Mouse (Mus musculus) splenic B cell, adult 2 months (primary cell): ENCODE measurements at regions not wholly inside any gene's neighbourhood (a gene's known extent, or its start where the extent isn't known, plus 50 kb on each side); places are given as distances from the start of the nearest gene placed in this dataset.
A peak's percentile ranks its signal among the peaks of the same experiment; 100 is the strongest.

Experiments
- DNase-seq: peaks from one replicate; pipeline ENCODE4 v3.0.0-alpha.2; 2011; ENCODE audit warnings: low read depth, low spot score
- H3K27me3 ChIP-seq: 2 replicates; pipeline ENCODE4 v1.6.1; 2012; ENCODE audit warnings: mild to moderate bottlenecking, low read length, moderate library complexity, mixed read lengths; ENCODE audit not compliant: control insufficient read depth, poor library complexity, insufficient read depth, severe bottlenecking
- H3K36me3 ChIP-seq: 2 replicates; pipeline ENCODE4 v1.6.1; 2012; ENCODE audit warnings: mild to moderate bottlenecking, low read length, moderate library complexity, mixed read lengths; ENCODE audit not compliant: control insufficient read depth, poor library complexity, insufficient read depth, severe bottlenecking

GRCm38 (mm10) chr3:51064201-51064600 is 160.0 kb upstream of the Noct start:
- DNase-seq = no peak
- no peaks in the 10 kb centered on the region for H3K27me3 ChIP-seq
- H3K36me3 ChIP-seq = no peaks in the 10 kb centered on the region

DNA sequence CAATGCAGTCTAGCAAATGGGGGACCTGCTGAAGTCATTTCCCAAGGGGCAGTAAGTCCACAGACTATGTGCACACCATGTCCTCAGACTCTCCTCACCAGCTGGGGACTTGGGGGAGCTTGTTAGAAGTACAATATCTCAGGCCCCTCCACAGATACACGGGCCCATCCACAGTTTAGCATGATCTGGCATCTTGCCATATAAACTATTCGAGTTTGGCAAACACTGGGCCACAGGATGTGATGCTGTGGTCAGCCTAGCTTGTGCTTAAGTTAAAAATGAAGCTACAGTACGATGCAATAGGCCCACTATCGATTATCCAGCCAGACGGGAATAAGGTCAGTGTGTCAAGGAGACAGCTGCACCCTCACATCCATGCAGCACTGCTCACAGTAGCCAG is 157.9 kb upstream of the Noct start:
- H3K36me3 ChIP-seq = no peaks in the 10 kb centered on the region
- no peak for DNase-seq

GRCm38 (mm10) chr3:51072417-51072816 is 151.8 kb upstream of the Noct start:
- DNase-seq = no peak
- no peaks in the 10 kb centered on the region for H3K36me3 ChIP-seq
- H3K27me3 ChIP-seq = no peaks in the 10 kb centered on the region

More for the DNA sequence above, 157.9 kb upstream of the Noct start:
- no peaks in the 10 kb centered on the region for H3K27me3 ChIP-seq

DNA sequence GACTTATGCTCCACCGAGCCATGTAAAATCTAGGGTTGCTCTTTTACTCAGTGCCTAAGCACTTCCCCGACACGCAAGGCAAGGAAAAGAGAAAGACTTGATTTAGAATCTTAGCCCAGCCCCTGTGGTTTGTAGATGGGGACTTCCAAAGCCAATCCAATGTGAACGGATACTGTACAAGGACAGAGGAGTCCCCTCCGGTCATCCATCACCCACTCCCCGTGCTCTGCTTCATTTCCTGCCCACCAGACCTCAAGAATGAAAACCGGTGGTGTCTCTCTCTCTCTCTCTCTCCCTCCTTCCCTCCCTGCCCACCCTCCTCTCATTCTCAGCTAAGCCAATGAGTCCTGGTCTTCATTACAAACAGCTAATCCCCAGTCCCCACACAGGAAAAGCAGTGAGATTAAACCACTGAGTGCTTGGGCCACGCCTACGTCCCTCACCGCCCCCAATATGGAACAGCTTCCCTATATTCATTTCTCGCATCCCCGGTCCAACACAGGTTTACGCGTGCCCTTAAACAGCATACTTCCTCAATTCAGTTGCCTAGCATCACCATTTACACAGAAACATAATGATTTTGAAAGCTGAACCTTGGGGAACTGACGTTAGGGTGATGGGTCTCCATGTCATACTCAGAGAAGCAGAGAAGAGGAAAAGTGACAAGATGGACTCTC is 151.1 kb upstream of the Noct start:
- peak; percentile 3 for DNase-seq

GRCm38 (mm10) chr3:51073743-51074319 is 150.4 kb upstream of the Noct start:
- no peaks in the 10 kb centered on the region for H3K27me3 ChIP-seq
- no peak for DNase-seq

More for the DNA sequence above, 151.1 kb upstream of the Noct start:
- no peaks in the 10 kb centered on the region for H3K27me3 ChIP-seq
- H3K36me3 ChIP-seq = no peaks in the 10 kb centered on the region

GRCm38 (mm10) chr3:51075219-51075920 is 148.9 kb upstream of the Noct start:
- Histone ChIP-seq H3K27me3 (no peaks in the 10 kb centered on the region), H3K36me3 (no peaks in the 10 kb centered on the region)
- no peak for DNase-seq

More at GRCm38 (mm10) chr3:51073743-51074319, 150.4 kb upstream of the Noct start:
- no peaks in the 10 kb centered on the region for H3K36me3 ChIP-seq

- no peak for DNase-seq
- Histone ChIP-seq H3K27me3 (no peaks in the 10 kb centered on the region), H3K36me3 (no peaks in the 10 kb centered on the region)
These were observed 145.8 kb upstream of the Noct start for GRCm38 (mm10) chr3:51078459-51078858.

GRCm38 (mm10) chr3:51080415-51080814 is 143.8 kb upstream of the Noct start:
- Histone ChIP-seq H3K27me3 (no peaks in the 10 kb centered on the region), H3K36me3 (no peaks in the 10 kb centered on the region)
- no peak for DNase-seq

GRCm38 (mm10) chr3:51080855-51081254 is 143.4 kb upstream of the Noct start:
- Histone ChIP-seq H3K27me3 (no peaks in the 10 kb centered on the region), H3K36me3 (no peaks in the 10 kb centered on the region)
- DNase-seq = no peak

DNA sequence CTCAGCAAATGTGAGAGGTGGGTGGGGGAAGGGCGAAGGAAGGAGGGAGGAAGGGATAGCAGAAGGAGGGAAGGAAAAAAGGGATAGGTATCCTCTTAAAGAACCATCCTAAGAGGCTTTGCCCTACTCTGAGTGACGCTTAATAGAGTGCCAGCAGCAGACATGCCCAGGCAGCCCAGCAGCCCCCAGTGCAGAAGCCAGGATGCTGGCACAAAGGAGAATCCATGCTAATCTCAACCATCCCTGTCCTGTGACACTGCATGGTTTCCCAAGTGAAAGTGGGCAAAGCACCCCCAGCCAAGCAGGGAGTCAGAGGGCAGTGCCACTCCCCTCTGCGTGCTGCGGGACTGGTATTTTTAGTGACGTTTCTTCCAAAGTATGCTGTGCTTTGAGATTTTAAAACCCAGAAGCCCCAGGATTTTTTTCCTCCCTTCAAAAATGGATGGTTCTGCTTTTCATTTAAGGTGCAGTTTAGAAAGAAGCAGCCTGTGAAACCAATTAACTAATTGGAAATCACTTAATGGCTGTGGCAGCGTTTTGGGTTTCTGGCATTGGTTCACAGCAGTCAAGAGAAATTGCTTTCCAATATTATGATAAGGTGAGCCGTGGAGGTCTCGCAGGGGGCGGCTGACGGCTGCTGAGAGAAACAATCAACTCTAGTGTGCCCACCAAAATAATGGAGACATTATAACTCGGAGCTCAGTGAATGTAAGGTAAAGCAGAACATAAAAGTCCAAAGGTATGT is 141.2 kb upstream of the Noct start:
- no peaks in the 10 kb centered on the region for H3K36me3 ChIP-seq
- H3K27me3 ChIP-seq = no peaks in the 10 kb centered on the region
- no peak for DNase-seq

DNA sequence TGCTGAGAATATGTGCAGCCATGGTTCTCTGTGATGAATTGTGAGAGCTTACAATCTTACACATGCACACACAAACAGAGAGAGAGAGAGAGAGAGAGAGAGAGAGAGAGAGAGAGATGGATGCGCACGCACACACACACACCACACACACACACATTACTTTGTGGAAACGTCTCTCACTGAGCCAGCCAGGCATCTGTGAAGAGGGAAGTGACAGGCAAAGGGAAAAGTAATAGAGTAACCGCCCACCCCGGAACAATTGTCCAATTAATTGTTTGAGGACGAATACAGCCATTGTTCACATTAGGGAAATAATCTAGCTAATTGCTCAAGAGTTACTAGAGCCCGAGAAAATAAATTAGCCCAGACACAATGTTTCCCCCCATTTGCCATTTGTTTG is 140.7 kb upstream of the Noct start:
- Histone ChIP-seq H3K36me3 (no peaks in the 10 kb centered on the region), H3K27me3 (no peaks in the 10 kb centered on the region)
- no peak for DNase-seq

- DNase-seq = no peak
- H3K36me3 ChIP-seq = no peaks in the 10 kb centered on the region
- no peaks in the 10 kb centered on the region for H3K27me3 ChIP-seq
These were observed 137.8 kb upstream of the Noct start for GRCm38 (mm10) chr3:51086441-51086849.

DNA sequence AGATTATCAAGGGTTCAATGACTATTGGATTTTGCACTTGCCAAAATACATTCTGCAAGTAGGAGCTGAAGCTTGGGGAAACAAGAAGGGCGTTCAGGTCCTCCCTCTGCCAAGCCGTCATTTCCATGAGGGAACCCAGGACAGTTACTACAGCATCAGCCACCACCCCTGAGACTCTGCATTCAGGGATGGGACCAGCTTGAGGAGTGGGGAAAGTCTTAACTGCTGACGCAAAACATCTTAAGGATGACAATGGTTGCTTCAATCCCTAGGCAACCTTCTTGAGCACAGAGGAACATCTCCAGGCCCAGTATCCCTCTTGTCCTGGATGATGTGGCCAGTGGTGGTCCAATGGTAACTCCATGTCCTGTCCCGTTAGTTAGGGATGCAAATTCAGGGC is 137.2 kb upstream of the Noct start:
- H3K36me3 ChIP-seq = no peaks in the 10 kb centered on the region

DNA sequence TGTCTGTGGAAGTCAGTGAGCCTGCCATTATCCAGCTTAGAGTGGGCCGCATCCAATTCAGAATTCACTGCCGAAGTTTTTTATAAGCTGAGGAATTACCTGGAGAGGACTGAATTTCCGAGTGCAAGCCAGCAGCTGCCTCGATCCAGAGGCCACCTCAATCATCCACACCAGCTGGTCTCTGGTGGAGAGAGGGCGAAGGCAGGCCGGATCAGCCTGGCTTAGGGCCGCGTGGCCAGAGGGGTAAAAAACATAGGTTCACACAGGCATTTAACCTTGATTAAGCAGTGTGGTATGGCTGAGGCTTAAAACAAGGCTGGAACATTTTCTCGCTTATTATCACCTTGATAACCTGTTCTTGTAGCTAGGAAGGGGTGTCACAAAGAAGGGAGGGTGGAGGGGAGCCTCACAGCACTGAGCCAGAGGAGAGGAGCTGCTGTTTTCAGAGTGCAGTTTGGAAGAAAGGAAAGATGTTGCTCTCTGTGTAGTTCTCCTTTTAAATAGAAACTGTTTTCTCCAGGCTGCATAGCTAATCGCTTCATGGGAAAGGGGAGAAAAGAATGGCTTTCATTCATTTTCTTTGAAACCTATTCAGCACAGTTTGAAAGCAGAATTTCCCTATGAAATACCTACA is 135.1 kb upstream of the Noct start:
- no peak for DNase-seq
- H3K36me3 ChIP-seq = no peaks in the 10 kb centered on the region
- H3K27me3 ChIP-seq = no peaks in the 10 kb centered on the region

More for the DNA sequence above, 137.2 kb upstream of the Noct start:
- no peak for DNase-seq
- no peaks in the 10 kb centered on the region for H3K27me3 ChIP-seq
